Mouse (Mus musculus) left cerebral cortex, postnatal 36 days (tissue): ENCODE measurements around the gene Atrnl1. TPM values are rescaled to one million over a fixed set of nuclear protein-coding genes. Genes with fewer than 3 reads are reported as not detected.
"Not testable (repeated sequence)": the region's sequence is repeated elsewhere in the genome, so short reads cannot be mapped to it uniquely, and the experiment has no call there.

ENCODE experiments used
- DNase-seq, 2 experiments: peaks; one replicate each; pipeline ENCODE4 v3.0.0; 2021 to 2022; ENCODE audit warnings: low spot score in 2 of 2, mixed read lengths in 1 of 2
- intact Hi-C: fragments of 180-260 bp; cut with DNase I; formaldehyde crosslinking; loops from one replicate; pipeline ENCODE4 v1.15.1; 2025
- total RNA-seq, 2 experiments: library from RNA; stranded (reverse); gene quantifications; 2 replicates each; pipeline ENCODE4 v1.2.3; 2021

The Atrnl1 gene
- total RNA-seq, 2 experiments from 2014 or later, result 102 to 104 TPM

- intact Hi-C loops, result no loop called here
Observed at GRCm38 (mm10) chr19:57878583-57878982, 267.7 kb downstream of the Atrnl1 start.

DNA sequence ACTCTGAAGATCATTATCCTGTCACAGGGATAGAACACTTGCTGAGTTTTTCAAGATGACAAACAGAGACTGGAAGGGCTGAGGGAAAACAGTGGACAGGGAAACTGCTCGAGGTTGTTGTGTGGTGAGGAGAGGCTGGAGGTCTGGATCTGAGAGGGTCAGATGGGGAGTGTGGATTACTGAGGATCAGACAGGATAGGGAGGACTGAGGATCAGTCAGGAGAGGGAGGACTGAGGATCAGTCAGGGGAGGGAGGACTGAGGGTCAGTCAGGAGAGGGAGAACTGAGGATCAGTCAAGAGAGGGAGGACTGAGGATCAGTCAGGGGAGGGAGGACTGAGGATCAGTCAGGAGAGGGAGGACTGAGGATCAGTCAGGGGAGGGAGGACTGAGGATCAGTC lies 269.0 kb downstream of the Atrnl1 start:
- intact Hi-C loops, DNase-seq: not testable (repeated sequence)

More at GRCm38 (mm10) chr19:57878583-57878982, 267.7 kb downstream of the Atrnl1 start:
- DNase-seq, result no peak

DNA sequence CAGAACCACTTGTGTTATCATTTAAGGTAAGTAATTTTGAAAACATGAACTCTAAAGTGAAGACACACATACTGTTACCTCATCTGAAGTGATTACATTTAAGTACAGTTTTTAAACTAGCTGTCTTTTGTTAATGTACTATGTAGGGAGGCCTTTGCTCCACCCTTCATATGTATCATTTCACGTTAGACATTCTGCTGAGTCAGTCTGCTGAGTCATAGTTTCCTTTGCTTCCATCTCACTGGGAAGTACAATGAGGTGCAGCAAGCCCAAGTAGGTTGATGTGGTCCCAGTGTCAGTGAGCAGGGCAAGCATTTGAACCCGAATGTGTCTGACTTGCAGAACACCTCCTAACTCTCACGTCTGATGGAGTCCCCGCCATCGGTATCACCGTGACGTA lies 271.1 kb downstream of the Atrnl1 start:
- intact Hi-C loops, result no loop called here
- DNase-seq, result no peak

GRCm38 (mm10) chr19:57888871-57889270 lies 278.0 kb downstream of the Atrnl1 start:
- intact Hi-C loops, result no loop called here
- no peak for DNase-seq

DNA sequence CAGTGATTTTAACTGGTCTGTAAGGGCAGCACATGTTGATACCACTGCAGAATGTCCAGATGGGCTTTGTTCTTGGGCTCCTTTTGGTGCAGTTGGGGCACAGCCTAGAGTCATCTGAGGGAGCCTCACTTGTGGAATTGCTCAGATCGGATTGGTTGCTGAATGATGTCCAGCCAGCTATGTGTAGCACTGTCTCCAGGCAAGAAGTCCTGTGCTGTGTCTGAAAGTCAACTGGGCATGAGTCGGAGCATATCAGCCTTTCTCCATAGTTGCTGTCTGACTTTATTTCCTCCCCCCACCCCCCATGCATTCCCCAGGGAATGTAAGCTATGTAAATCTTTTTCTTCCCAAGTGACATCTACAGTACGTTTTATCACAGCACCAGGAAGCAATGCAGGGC lies 278.9 kb downstream of the Atrnl1 start:
- DNase-seq, result no peak
- intact Hi-C loops, result no loop called here

DNA sequence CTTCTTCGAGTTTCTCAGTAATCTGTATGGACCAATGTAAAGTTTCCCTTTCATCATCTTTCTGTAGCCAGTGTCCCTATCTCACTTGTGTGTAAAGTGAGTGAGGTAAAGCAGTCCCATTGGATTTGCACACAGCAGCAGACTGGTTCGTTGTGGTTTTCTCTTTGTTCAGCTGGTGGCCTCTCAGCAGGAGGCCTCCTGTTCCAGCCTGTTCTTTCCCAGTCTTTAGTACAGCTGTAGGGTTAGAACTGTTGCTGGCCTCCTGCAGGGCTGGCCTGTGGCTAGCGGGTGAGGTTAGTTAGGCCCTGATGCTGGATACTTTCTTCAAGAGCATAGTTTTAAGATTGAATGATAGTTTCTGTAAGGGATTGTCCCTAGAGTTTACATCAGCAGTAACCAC lies 280.1 kb downstream of the Atrnl1 start:
- no peak for DNase-seq
- intact Hi-C loops, result no loop called here

DNA sequence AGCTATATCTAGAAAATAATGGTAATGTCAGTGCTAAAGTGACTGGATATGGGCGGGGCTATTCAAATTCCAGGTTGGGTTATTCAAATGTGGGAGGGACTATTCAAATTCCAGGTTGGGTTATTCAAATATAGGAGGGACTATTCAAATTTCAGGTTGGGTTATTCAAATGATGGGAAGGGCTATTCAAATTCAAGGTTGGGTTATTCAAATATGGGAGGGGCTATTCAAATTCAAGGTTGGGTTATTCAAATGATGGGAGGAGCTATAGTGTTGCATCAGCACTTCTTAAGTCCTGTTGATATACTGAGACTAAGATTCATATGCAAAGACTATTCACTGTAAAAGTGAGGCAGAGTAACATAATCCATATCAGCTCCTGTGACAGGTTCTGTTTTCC lies 283.4 kb downstream of the Atrnl1 start:
- no peak for DNase-seq
- intact Hi-C loops, result no loop called here

DNA sequence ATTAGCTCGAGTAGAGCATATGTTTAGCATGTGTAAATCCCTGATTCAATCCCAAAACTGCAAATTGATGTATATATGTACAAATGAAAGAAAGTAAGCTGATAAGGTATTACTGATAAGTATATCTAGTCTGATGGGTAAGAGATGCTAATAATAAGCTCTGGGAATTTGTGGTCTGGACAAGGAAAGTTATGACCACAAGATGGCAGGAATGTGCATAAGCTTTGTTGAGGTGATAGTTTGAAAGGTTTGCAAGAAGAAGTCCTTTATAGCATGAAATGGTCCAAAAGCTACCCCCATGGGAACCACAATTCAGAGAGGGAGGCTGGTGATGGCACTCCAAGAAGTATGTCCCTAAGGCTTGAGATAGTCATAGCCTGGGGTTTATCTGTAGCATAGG lies 289.2 kb downstream of the Atrnl1 start:
- no peak for DNase-seq
- intact Hi-C loops, result no loop called here

- intact Hi-C loops, result no loop called here
Observed at GRCm38 (mm10) chr19:57909466-57909865, 298.6 kb downstream of the Atrnl1 start.

GRCm38 (mm10) chr19:57910650-57911049 lies 299.8 kb downstream of the Atrnl1 start:
- DNase-seq, result no peak
- intact Hi-C loops, result loop anchor here (10.0 kb wide), 2 partner anchors 554 to 644 kb away; no protein-coding TSS in a partner anchor

More at GRCm38 (mm10) chr19:57909466-57909865, 298.6 kb downstream of the Atrnl1 start:
- no peak for DNase-seq

DNA sequence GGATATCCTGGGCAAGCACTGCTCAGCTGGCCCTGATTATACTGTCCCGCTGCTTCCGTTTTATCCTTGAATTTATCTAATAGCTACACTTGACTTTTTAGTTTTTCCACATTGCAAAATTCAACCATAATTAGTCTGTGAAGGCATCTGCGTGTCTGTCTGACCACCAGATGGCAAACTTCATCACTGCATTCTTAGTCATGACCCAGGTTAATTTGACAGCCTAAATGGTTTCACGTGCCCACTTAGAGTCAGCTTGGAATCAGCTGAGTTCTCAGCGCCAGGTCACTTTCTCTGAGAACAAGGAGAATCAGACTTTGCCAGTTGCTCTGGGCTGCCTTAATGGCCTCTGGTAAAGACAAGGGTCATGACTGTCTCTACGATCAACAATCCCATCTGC lies 305.5 kb downstream of the Atrnl1 start:
- DNase-seq, result no peak
- intact Hi-C loops, result loop anchor here (10.0 kb wide), 2 partner anchors 548 to 638 kb away; no protein-coding TSS in a partner anchor

DNA sequence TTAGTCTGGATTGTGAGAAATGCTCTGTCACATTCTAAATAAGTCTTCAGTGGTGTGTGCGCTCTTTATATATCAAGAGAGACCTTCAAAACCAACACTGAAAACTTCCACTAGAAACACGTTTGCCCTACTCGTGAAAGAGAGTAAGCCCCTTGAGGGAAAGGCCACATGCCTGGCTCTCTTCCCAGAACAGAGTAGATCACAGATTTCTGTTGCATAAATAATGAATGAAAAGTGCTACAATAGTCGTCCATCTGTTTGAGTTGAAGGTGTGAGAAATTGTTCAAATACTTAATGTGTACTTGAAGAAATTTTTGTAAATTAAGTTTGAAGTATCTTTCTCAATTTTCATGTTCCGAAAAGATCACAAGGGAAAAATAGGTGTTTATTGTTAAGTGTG lies 312.2 kb downstream of the Atrnl1 start:
- DNase-seq, result no peak
- intact Hi-C loops, result no loop called here

- intact Hi-C loops, result no loop called here
- no peak for DNase-seq
Observed at GRCm38 (mm10) chr19:57924856-57925255, 314.0 kb downstream of the Atrnl1 start.

DNA sequence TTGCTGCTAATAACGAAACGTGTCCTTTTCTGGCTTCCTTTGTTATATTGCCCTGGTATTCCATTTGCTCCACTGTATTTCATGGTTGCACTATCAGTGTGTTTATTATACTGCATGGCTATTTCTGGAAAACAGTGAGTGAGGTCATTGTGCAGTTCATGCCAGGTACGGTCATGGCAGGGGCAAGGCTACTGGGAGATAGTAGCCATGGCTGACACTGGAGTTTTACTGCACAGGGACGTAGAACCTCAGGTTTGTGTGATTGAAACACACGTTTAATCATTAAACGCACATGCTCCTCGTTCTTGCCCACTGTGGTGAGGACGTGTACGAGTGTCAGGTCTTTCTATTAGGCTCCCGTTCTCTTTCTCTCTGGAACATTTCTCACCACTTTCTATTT lies 314.8 kb downstream of the Atrnl1 start:
- intact Hi-C loops, result no loop called here
- DNase-seq, result no peak

DNA sequence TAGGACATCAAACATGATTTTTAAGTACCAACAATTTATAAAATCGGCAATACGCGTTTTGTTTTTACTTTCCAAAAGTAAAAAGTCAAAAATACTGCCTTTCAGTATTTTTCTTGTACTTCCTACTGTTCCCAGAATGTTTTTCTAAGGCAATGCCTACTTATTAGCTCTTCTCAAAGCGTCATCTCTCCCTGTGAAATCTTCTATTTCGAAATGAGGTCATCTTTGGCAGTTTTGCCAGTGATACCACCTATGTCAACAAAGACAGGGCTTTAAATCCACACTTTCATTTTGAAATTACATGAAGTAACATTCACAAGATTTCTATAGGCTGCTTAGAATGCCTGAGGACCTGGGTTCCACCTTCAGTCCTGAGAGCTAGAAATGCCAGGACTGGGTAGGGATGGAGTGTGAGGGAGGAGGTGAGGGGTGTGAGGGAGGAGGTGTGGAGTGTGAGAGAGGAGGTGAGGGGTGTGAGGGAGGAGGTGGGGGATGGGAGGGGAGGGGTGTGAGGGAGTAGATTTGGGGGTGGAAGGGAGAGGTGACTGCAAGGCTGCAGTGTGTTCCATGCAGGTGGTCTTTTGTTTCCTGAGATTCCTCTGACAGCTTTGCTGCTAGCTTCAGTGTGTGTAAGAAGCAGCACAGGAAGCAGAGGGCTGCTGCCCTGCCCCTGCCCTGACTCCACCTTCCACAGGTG lies 315.5 kb downstream of the Atrnl1 start:
- intact Hi-C loops, result no loop called here

DNA sequence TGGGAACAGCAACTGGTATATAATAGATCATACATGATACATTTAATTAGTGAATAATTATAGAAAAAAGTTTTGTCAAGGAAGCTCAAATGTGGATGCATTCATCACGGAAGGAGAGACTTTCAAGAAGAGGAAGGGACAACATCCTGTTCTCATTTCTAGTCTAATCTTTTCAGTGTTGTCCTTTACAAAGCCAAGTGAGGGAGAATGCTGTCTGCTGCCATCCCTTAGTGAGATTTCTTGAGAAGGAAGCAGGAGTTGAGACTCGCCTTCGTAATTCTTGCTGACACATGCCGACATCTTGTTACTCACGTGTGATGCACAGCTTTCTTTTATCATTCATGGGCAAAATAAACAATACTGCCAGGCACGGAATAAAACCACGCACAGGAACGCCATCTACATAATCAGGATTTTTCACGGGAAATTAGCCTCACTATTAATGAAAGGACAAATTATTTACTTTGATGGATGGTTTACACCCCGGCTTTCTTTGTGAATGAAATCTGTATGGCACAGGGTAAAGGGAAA lies 316.2 kb downstream of the Atrnl1 start:
- DNase-seq, result no peak
- intact Hi-C loops, result no loop called here

More for the DNA sequence above, 315.5 kb downstream of the Atrnl1 start:
- DNase-seq, result no peak

DNA sequence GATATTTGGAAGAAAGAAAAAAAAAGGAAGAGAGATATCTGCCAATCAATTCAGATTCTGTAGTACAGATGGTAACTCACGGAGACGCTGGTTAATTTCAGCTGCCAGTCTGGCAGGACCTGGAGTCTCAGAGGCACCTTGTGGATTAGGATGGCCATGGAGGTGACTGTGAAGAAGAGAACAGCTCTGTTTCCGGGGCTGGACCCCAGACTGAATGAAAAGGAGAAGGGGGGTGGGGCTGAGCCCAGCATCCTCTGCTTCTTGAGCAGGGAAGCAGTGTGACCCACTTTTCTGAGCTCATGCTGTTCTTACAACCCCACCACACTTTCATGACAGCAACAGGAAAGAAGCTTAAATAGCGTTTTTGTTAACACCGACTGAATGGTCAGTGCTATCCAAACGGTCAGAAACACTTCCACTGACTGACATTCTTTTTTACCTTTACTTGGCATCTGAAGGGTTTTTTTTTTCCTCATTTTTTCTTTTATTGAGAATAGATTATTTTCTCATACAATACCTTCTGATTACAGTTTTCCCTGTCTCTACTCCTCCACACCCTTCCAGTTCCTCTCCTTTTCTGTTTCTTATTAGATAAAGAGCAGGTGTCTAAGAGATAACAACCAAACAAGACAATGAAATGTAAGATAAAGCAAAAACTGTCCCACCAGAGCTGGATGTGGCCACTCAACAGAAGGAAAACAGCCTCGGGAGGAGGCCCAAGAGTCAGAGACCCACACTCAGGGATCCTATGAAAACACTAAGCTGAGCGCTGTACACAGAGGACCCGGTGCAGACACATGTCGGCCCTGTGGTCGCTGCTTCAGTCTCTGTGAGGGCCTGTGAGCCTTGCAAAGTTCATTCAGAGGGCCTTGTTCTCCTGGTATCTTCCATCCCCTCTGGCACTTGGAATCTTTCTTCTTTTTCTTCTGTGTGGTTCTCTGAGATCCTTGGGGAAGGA lies 317.0 kb downstream of the Atrnl1 start:
- intact Hi-C loops, result no loop called here
- DNase-seq, result no peak

GRCm38 (mm10) chr19:57931626-57932025 lies 320.8 kb downstream of the Atrnl1 start:
- DNase-seq, result no peak
- intact Hi-C loops, result no loop called here

- DNase-seq, result no peak
- intact Hi-C loops, result no loop called here
Observed at GRCm38 (mm10) chr19:57936865-57937264, 326.0 kb downstream of the Atrnl1 start.

DNA sequence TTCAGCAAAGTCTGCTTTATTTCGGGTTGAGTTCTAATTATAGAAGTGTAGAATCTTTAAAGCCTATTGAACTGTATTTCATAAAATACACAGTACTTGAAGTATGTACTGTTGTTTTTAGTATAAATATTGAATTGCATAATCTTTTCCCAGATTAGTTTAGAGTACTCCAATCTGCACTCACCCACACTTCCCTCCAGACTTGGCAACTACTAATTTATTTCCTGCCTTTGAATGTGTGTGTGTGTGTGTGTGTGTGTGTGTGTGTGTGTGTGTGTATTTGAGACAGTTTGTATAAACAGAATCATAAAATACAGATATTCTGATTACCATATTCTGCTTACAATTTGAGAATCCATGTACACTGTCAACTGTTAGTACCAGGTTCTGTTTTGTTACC lies 328.3 kb downstream of the Atrnl1 start:
- intact Hi-C loops, result no loop called here

More for the DNA sequence above, 328.3 kb downstream of the Atrnl1 start:
- no peak for DNase-seq
